Mouse (Mus musculus): ENCODE results near the gene Map1b. TPM values are rescaled to one million over a fixed set of nuclear protein-coding genes. Genes with fewer than 3 reads are reported as not detected.

Map1b gene
- total RNA-seq, 2 experiments from 2014 or later = 709 to 737 TPM

GRCm38 (mm10) chr13:99374191-99374590, 142.1 kb downstream of the Map1b start:
- no peak for DNase-seq (ENCODE audit: low spot score in 2 of 2)
- Histone ChIP-seq H3K4me3 (no peak overlapping the region), H3K27ac (no peak overlapping the region)
- no peak for TF ChIP-seq CTCF (conservative IDR thresholded peaks at IDR 0.05)

- DNase-seq (ENCODE audit: low spot score in 2 of 2) = no peak
- TF ChIP-seq CTCF (conservative IDR thresholded peaks at IDR 0.05) = no peak
- no peak overlapping the region for H3K4me3 ChIP-seq
- no peak overlapping the region for H3K27ac ChIP-seq
Measured at GRCm38 (mm10) chr13:99373684-99374083, 142.7 kb downstream of the Map1b start.

Other genes with a start within 250 kb of the Map1b start
- gene Ptcd2, start 171.8 kb downstream of the Map1b start, total RNA-seq (2021) = 10 to 100 TPM; 28.8 to 30.5 TPM
- gene Mrps27, start 171.8 kb downstream of the Map1b start, total RNA-seq (2021) = 10 to 100 TPM; 23.2 to 26.3 TPM